Mouse (Mus musculus) mouse embryonic stem cell (cell line): Measurements from ENCODE around the gene Med28.

Experiments
- in situ Hi-C, 2 experiments: fragments of 300-500 bp; cut with MboI; formaldehyde crosslinking; loops; 1 replicate in 1 of 2; 3 replicates in 1 of 2; pipeline ENCODE4 v1.14.3; 2019 to 2020; ENCODE audit warnings: low sequenced_read_pairs in 2 of 2, low pct_unique_long_range_greater_than_20kb in 1 of 2, mixed read lengths in 1 of 2; ENCODE audit not compliant: unreplicated experiment in 1 of 2

The Med28 gene

GRCm38 (mm10) chr5:45519960-45520808 lies at the start of gene Med28:
Med28 (plus strand) TSS chr5:45520229.
- in situ Hi-C loops = no loop called here

GRCm38 (mm10) chr5:45472880-45473450 lies 47.1 kb upstream of the Med28 start:
- in situ Hi-C loops = loop anchor here (5.0 to 25.0 kb wide), 2 partner anchors 64 to 864 kb away; no protein-coding TSS in a partner anchor

- in situ Hi-C loops = loop anchor here (5.0 to 25.0 kb wide), 2 partner anchors 64 to 864 kb away; no protein-coding TSS in a partner anchor
Measured at GRCm38 (mm10) chr5:45473521-45473920, 46.5 kb upstream of the Med28 start.

- in situ Hi-C loops = loop anchor here (5.0 to 25.0 kb wide), 2 partner anchors 63 to 863 kb away; no protein-coding TSS in a partner anchor
Measured at GRCm38 (mm10) chr5:45474215-45474614, 45.8 kb upstream of the Med28 start.

GRCm38 (mm10) chr5:45474758-45475157 lies 45.3 kb upstream of the Med28 start:
- in situ Hi-C loops = loop anchor here (5.0 to 25.0 kb wide), 2 partner anchors 63 to 863 kb away; no protein-coding TSS in a partner anchor

- in situ Hi-C loops = no loop called here
Measured at GRCm38 (mm10) chr5:45475771-45476170, 44.3 kb upstream of the Med28 start.

- in situ Hi-C loops = no loop called here
Measured at GRCm38 (mm10) chr5:45476288-45476687, 43.7 kb upstream of the Med28 start.

GRCm38 (mm10) chr5:45477601-45478000 lies 42.4 kb upstream of the Med28 start:
- in situ Hi-C loops = no loop called here

GRCm38 (mm10) chr5:45480066-45480465 lies 40.0 kb upstream of the Med28 start:
- in situ Hi-C loops = no loop called here

GRCm38 (mm10) chr5:45481125-45481524 lies 38.9 kb upstream of the Med28 start:
- in situ Hi-C loops = no loop called here

GRCm38 (mm10) chr5:45482607-45483006 lies 37.4 kb upstream of the Med28 start:
- in situ Hi-C loops = no loop called here

GRCm38 (mm10) chr5:45483654-45484053 lies 36.4 kb upstream of the Med28 start:
- in situ Hi-C loops = no loop called here

- in situ Hi-C loops = no loop called here
Measured at GRCm38 (mm10) chr5:45491776-45492175, 28.3 kb upstream of the Med28 start.

- in situ Hi-C loops = no loop called here
Measured at GRCm38 (mm10) chr5:45493191-45494092, 26.6 kb upstream of the Med28 start, which contains the start of gene Lap3. Lap3 (plus strand) TSS chr5:45493374.

GRCm38 (mm10) chr5:45494093-45494755 lies 25.8 kb upstream of the Med28 start:
- in situ Hi-C loops = no loop called here

- in situ Hi-C loops = no loop called here
Measured at GRCm38 (mm10) chr5:45495429-45495975, 24.5 kb upstream of the Med28 start.

GRCm38 (mm10) chr5:45496042-45496441 lies 24.0 kb upstream of the Med28 start:
- in situ Hi-C loops = no loop called here

- in situ Hi-C loops = no loop called here
Measured at GRCm38 (mm10) chr5:45496479-45496878, 23.6 kb upstream of the Med28 start.
